Mouse (Mus musculus) midbrain, embryonic 14.5 days (tissue): ENCODE measurements at regions not wholly inside any gene's neighbourhood (a gene's known extent, or its start where the extent isn't known, plus 50 kb on each side); places are given as distances from the start of the nearest gene placed in this dataset.

Source experiments
- ATAC-seq: fragments of 200-750 bp; cut with Nextera tagmentation; 2 replicates; pipeline ENCODE4 v1.8.0; 2017; ENCODE audit warnings: moderate number of reproducible peaks, moderate library complexity; ENCODE audit not compliant: low FRiP score, low TSS enrichment
- DNase-seq: peaks from one replicate; pipeline ENCODE4 v3.0.0-alpha.2; 2015
- H3K27ac ChIP-seq: fragments of 300-500 bp; sonication (generic); replicated peaks from 2 replicates; pipeline ENCODE4 v1.5.1; 2014; ENCODE audit warnings: mild to moderate bottlenecking, low read depth, low read length, moderate library complexity
- H3K27me3 ChIP-seq: fragments of 300-500 bp; sonication (generic); 2 replicates; pipeline ENCODE4 v1.6.1; 2014; ENCODE audit warnings: low read length, control low read depth, mixed read lengths; ENCODE audit not compliant: control insufficient read depth, insufficient read depth
- H3K36me3 ChIP-seq: fragments of 300-500 bp; sonication (generic); 2 replicates; pipeline ENCODE4 v1.6.1; 2014; ENCODE audit warnings: low read length, control low read depth; ENCODE audit not compliant: control insufficient read depth, insufficient read depth
- H3K4me1 ChIP-seq: fragments of 300-500 bp; sonication (generic); 2 replicates; pipeline ENCODE4 v1.6.1; 2014; ENCODE audit warnings: mild to moderate bottlenecking, antibody characterized with exemption, low read length, control low read depth; ENCODE audit not compliant: control insufficient read depth, insufficient read depth
- H3K4me2 ChIP-seq: fragments of 300-500 bp; sonication (generic); 2 replicates; pipeline ENCODE4 v1.6.1; 2014; ENCODE audit warnings: mild to moderate bottlenecking, low read length, moderate library complexity
- H3K4me3 ChIP-seq: fragments of 300-500 bp; sonication (generic); replicated peaks from 2 replicates; pipeline ENCODE4 v1.5.1; 2014; ENCODE audit warnings: low read depth, low read length
- H3K9ac ChIP-seq: fragments of 300-500 bp; sonication (generic); replicated peaks from 2 replicates; pipeline ENCODE4 v1.6.1; 2014; ENCODE audit warnings: mild to moderate bottlenecking, low read length, moderate library complexity
- H3K9me3 ChIP-seq: fragments of 300-500 bp; sonication (generic); 2 replicates; pipeline ENCODE4 v1.6.1; 2016; ENCODE audit warnings: low read length, control low read depth, mixed read lengths; ENCODE audit not compliant: control insufficient read depth
- whole genome bisulfite sequencing: fragments of 180-500 bp; shearing (Covaris S2); extraction: QIAGEN DNeasy Blood & Tissue Kit; methylation state at CpG from one replicate; pipeline ENCODE4 v1.1.7; 2014; 5-methylcytosine and 5-hydroxymethylcytosine counted together

DNA sequence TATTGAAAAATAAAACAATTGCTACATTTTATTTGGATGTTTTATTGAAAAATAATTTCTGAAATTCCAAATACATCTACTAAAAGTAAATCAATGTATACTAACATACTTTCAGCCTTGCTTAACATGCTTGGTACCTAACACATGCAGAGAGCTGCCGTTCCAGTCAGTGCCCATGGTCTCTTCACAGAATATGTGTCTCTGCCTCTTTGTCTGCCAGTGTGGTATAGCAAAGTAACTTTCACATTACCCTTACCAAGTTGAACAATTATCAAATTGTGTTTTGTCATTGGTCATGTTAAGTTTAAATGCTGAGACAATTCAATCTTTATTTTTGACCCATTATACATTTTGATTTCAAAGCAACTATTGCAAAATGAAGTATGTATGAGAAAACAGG, 1159.2 kb upstream of the Foxg1 start:
- ATAC-seq (no peak), DNase-seq (peak; percentile 39)
- Histone ChIP-seq H3K9me3 (no peaks in the 10 kb centered on the region), H3K27ac (peak overlapping the region; percentile 70), H3K4me1 (peaks cover 18% of the 10 kb centered on the region), H3K4me2 (no peak overlapping the region), H3K36me3 (no peaks in the 10 kb centered on the region), H3K27me3 (no peaks in the 10 kb centered on the region), H3K9ac (no peak overlapping the region), H3K4me3 (no peak overlapping the region)
- WGBS, result 8% methylated on average over 1 of the region's 1 CpGs

DNA sequence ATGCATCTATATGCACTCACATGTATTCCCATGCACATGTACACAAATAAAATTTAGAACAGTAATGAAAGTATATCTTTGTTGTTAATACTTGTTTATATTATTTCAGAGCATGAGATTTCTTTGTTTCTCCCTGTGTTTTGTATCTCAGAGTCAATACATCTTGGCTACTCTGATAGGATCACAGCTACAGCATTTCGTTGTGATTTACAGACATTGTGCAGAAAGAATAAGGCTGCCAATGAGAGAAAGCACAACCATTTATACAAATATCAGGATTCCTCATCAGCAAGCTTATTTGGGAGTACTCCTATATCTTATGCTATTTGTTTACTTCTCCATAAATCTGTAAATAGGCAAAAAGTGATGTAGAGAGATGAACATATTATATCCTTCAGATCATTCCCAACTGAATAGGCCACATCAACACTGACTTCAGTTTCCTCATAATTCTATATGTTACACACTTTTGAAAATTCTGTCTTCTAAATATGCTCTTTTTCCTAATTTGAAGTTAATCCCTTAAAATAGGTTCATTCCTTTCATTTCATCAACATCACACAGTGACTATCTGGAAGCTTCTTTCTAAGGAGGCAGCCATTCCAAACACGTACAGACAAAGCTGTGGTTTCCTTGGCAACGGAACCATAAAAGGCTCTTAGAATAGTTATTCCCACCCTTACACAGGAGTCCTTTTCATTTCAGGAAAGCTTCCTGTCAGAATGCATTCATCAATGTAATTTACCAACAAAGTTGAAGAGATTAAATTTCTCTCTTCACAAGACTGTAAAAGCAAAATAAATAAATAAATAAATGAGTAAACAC, 1160.3 kb upstream of the Foxg1 start:
- Histone ChIP-seq H3K4me2 (no peak overlapping the region), H3K4me1 (peaks cover 18% of the 10 kb centered on the region), H3K9me3 (no peaks in the 10 kb centered on the region), H3K4me3 (no peak overlapping the region), H3K9ac (no peak overlapping the region), H3K27ac (peak overlapping the region; percentile 78), H3K36me3 (no peaks in the 10 kb centered on the region), H3K27me3 (no peaks in the 10 kb centered on the region)
- 19% methylated on average over 3 of the region's 3 CpGs for WGBS
- DNase-seq (peak; percentile 94), ATAC-seq (peak; percentile 92)

GRCm38 (mm10) chr12:48181831-48182230, 1200.6 kb upstream of the Foxg1 start:
- Histone ChIP-seq H3K27ac (no peak overlapping the region), H3K4me3 (no peak overlapping the region), H3K9ac (no peak overlapping the region), H3K27me3 (no peaks in the 10 kb centered on the region), H3K4me2 (no peak overlapping the region), H3K36me3 (no peaks in the 10 kb centered on the region), H3K4me1 (no peaks in the 10 kb centered on the region), H3K9me3 (no peaks in the 10 kb centered on the region)
- 27% methylated on average over 1 of the region's 1 CpGs for WGBS
- no peak for DNase-seq
- no peak for ATAC-seq

DNA sequence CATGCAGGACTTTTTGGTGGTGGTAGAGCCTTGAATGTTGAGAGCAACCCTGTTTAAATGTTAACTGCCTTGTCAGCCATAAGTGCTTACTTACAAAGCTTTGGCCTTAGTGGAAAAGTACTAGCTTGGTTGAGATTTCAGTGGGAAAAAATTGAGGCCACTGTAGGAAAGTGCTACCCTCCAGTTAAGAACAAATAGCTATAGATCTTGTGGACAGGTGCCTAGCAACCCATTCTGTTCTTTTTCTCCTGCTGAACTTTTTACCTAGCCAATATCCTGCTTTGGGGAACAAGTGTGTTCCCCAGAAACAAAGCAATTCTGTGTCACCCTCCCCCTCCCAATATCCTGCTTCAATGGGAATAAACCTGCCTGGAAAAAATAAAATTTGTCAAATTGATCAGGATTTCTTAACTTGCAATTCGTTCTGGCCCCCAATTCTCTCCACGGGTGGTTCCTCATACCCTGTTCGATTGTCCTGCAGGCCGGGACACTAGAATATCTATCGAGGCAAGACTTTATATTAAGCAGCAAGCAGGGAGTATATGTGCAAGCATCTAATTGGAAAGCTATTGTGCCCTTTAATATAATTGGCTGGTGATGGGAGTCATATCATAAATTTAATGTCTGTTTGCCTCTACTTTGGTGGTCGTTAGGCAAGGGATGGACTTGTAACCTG, 1208.4 kb upstream of the Foxg1 start:
- Histone ChIP-seq H3K4me2 (no peak overlapping the region), H3K9me3 (no peaks in the 10 kb centered on the region)

DNA sequence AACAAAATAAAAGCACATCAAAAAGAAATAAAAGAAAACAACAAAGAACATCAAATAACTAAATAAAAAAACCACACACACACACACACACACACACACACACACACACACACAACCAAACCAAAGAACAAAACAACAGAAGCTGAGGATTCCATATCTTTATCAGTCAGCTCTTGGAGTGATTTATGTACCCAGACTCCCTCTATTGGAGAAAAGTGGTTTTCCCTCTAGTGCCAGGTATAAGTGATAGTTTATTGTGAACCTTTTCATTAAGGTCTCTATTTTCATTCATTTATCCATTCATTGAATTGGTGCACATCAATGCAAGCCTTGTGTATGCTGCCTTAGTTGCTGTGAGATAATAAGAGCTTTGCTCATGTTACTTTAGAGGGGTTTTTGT, 1236.3 kb upstream of the Foxg1 start:
- ATAC-seq, result no peak
- no peaks in the 10 kb centered on the region for H3K9me3 ChIP-seq
- peak; percentile 60 for DNase-seq
- H3K27ac ChIP-seq, result no peak overlapping the region
- H3K4me1 ChIP-seq, result no peaks in the 10 kb centered on the region
- no peak overlapping the region for H3K4me3 ChIP-seq
- H3K4me2 ChIP-seq, result no peak overlapping the region
- no peaks in the 10 kb centered on the region for H3K27me3 ChIP-seq
- no peaks in the 10 kb centered on the region for H3K36me3 ChIP-seq
- H3K9ac ChIP-seq, result no peak overlapping the region

More for the DNA sequence above, 1208.4 kb upstream of the Foxg1 start:
- Histone ChIP-seq H3K36me3 (no peaks in the 10 kb centered on the region), H3K27me3 (no peaks in the 10 kb centered on the region), H3K27ac (no peak overlapping the region), H3K4me3 (no peak overlapping the region), H3K9ac (no peak overlapping the region), H3K4me1 (no peaks in the 10 kb centered on the region)
- 86% methylated on average over 6 of the region's 6 CpGs for WGBS
- no peak for DNase-seq
- no peak for ATAC-seq

GRCm38 (mm10) chr12:48122996-48123395, 1259.5 kb upstream of the Foxg1 start:
- DNase-seq (no peak), ATAC-seq (no peak)
- no peak overlapping the region for H3K9ac ChIP-seq
- no peak overlapping the region for H3K27ac ChIP-seq
- H3K27me3 ChIP-seq, result no peaks in the 10 kb centered on the region
- H3K4me3 ChIP-seq, result no peak overlapping the region
- H3K36me3 ChIP-seq, result no peaks in the 10 kb centered on the region
- H3K4me2 ChIP-seq, result no peak overlapping the region
- WGBS, result 85% methylated on average over 4 of the region's 4 CpGs
- H3K4me1 ChIP-seq, result no peaks in the 10 kb centered on the region
- H3K9me3 ChIP-seq, result no peaks in the 10 kb centered on the region

DNA sequence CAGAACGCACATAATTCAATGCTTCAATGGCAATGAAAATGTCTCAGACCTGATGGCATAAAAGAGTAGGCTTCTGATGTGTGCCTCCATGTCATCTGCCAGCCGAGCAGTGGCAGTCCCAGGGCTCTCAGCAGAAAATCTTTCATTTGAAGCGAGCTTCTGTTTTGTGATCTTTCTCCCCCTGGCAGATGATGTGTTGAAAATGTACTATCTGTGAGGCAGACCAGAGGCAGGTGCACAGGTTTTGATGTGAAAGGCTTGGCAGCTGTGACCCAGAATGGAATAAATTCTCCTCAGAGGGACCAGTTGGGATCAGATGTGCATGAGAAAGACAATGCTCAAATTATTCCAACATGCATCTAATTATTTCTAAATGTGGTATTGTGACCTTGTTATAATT, 1281.0 kb upstream of the Nova1 start:
- no peak overlapping the region for H3K27ac ChIP-seq
- ATAC-seq (peak; percentile 63; the same call in 1 of the 2 replicates), DNase-seq (peak; percentile 69)
- no peak overlapping the region for H3K9ac ChIP-seq
- WGBS, result 46% methylated on average over 3 of the region's 3 CpGs
- no peaks in the 10 kb centered on the region for H3K4me1 ChIP-seq
- peaks cover 4% of the 10 kb centered on the region; the same call in 1 of the 2 replicates for H3K9me3 ChIP-seq
- no peak overlapping the region for H3K4me2 ChIP-seq
- no peak overlapping the region for H3K4me3 ChIP-seq
- no peaks in the 10 kb centered on the region for H3K27me3 ChIP-seq
- no peaks in the 10 kb centered on the region for H3K36me3 ChIP-seq

GRCm38 (mm10) chr12:48086988-48087387, 1268.3 kb upstream of the Nova1 start:
- H3K4me2 ChIP-seq, result no peak overlapping the region
- H3K36me3 ChIP-seq, result no peaks in the 10 kb centered on the region
- H3K4me3 ChIP-seq, result no peak overlapping the region
- no peak overlapping the region for H3K9ac ChIP-seq
- WGBS, result 95% methylated on average over 5 of the region's 5 CpGs
- H3K27ac ChIP-seq, result no peak overlapping the region
- H3K27me3 ChIP-seq, result no peaks in the 10 kb centered on the region
- H3K4me1 ChIP-seq, result no peaks in the 10 kb centered on the region
- H3K9me3 ChIP-seq, result no peaks in the 10 kb centered on the region
- no peak for ATAC-seq
- DNase-seq, result no peak

DNA sequence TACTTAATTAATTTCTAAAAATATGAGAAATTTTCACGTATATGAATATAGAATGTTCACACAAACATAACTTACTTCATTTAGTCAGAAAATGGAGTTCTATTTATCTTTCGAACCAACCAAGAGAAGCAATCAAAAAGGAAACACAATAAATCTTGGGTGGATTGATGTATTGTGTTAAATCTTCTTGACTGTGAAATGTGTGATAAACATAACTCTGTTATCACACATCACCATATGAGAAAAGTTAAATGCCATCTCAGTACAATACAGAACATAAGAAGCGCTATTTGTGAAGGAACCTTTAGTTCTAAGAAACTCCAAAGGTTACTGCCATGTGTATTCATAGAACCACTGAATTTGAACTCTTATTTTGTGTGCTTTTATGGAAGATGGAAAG, 1264.6 kb upstream of the Nova1 start:
- Histone ChIP-seq H3K9me3 (no peaks in the 10 kb centered on the region), H3K9ac (no peak overlapping the region), H3K27ac (no peak overlapping the region), H3K36me3 (no peaks in the 10 kb centered on the region), H3K4me2 (no peak overlapping the region), H3K4me1 (no peaks in the 10 kb centered on the region), H3K27me3 (no peaks in the 10 kb centered on the region), H3K4me3 (no peak overlapping the region)
- no peak for ATAC-seq
- WGBS, result 85% methylated on average over 3 of the region's 3 CpGs
- DNase-seq, result no peak
